Mouse (Mus musculus) gastrocnemius, postnatal 36 days (tissue): ENCODE measurements at regions not wholly inside any gene's neighbourhood (a gene's known extent, or its start where the extent isn't known, plus 50 kb on each side); places are given as distances from the start of the nearest gene placed in this dataset.

ENCODE experiments used
- DNase-seq, 2 experiments: peaks; one replicate each; pipeline ENCODE4 v3.0.0; 2022
- intact Hi-C: fragments of 180-260 bp; cut with DNase I; formaldehyde crosslinking; loops from one replicate; pipeline ENCODE4 v1.15.1; 2025

GRCm38 (mm10) chr13:107616775-107617174 lies 427.5 kb upstream of the Smim15 start:
- intact Hi-C loops = no loop called here
- DNase-seq = no peak

DNA sequence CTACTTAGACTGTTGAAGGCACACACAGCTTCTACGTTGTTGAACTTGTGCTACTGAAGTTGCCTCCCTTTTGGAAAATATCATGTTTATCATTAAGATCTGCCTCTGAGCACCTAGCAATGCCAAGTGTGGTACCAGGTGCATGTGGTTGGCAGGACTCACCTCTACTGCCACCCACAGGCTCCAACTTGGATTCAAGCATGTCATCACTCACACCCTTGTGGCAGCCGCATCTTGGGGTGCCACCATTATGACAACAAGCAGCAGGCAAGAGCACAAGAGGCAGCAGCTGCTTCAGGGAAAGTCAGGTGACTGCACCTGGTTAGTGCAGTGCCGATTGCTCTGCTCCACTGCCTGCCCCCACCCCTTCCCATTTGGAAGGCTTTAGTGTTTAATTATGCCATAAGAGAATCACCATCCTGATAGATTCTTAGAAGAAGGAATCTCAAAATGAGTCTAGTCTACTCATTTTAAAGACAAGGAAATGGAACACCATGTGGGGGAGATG lies 435.2 kb upstream of the Smim15 start:
- intact Hi-C loops = no loop called here
- DNase-seq = no peak

DNA sequence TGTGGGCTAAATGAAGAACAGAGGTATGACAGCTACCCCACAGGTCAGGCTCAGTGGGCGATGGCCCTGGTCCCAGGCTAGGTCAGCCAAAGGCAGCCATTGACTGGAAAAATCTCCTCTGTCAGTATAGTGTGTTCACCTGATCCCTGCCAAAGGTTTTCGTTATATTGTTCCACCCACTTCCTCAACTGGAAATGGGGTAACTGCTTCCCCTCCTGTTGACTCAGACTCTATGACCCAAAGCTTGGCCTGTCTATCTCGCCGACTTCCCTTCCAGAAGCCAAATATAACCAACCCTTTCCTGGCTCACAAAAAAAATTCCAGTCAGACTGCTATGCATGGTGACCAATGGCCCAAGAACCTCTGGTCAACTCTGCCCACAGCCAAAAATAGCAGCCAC lies 437.0 kb upstream of the Smim15 start:
- DNase-seq = no peak
- intact Hi-C loops = no loop called here

GRCm38 (mm10) chr13:107602149-107602548 lies 442.1 kb upstream of the Smim15 start:
- no peak for DNase-seq
- intact Hi-C loops = no loop called here

- intact Hi-C loops = no loop called here
- DNase-seq = no peak
Measured at GRCm38 (mm10) chr13:107601132-107601439, 443.2 kb upstream of the Smim15 start.

GRCm38 (mm10) chr13:107600331-107601131 lies 443.7 kb upstream of the Smim15 start:
- intact Hi-C loops = no loop called here

DNA sequence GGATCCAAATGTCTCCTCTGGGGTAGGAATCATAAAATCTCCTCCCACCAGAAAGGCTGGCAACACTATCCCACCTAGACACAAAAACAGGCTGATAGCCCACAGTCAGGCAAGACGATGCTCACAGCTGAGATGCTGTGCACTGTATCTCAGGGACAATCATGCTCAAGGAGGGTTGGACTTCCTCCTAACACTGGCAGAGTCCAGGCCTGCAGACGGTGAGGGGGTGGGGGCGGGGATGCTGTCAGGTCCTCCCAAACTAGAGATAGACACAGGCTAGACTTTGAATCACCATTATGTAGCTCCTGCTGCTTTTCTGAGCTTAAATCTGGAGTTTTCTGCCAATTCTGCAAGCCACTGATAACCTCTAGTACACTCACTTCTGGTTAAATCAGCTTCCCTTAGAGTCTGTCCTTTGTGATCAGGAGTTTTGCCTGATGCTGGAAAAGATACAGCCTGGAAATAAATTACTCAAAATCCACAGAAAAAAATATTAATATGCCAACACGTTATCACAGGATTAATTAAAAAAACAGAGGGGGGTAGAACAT lies 445.1 kb upstream of the Smim15 start:
- no peak for DNase-seq
- intact Hi-C loops = no loop called here

More at GRCm38 (mm10) chr13:107600331-107601131, 443.7 kb upstream of the Smim15 start:
- DNase-seq = no peak

DNA sequence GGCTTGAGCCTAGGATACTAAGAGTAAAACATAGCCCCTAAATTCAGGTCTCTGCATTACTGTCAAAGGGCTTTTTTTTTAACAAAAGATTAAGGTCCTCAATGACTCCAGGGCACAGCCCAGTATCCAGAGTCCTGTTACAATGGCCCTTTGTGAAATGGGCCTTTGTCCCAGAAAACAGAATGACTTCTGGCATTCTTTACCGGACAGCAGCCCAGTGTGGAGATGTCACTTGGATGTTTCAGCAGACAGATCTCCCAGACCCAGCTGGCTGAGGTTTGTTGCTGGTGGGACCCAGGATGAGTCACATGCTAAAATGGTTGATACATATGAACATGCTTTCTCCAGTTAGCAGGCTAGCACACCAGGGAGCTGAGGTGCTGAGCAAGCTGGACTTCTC lies 445.9 kb upstream of the Smim15 start:
- DNase-seq = no peak
- intact Hi-C loops = no loop called here

GRCm38 (mm10) chr13:107597217-107597616 lies 447.0 kb upstream of the Smim15 start:
- DNase-seq = no peak

GRCm38 (mm10) chr13:107596183-107596582 lies 448.1 kb upstream of the Smim15 start:
- intact Hi-C loops = no loop called here
- no peak for DNase-seq

More at GRCm38 (mm10) chr13:107597217-107597616, 447.0 kb upstream of the Smim15 start:
- intact Hi-C loops = no loop called here

GRCm38 (mm10) chr13:107588399-107589002 lies 455.7 kb upstream of the Smim15 start:
- DNase-seq = no peak
- intact Hi-C loops = no loop called here

- no peak for DNase-seq
- intact Hi-C loops = no loop called here
Measured at GRCm38 (mm10) chr13:107587678-107588077, 456.6 kb upstream of the Smim15 start.

GRCm38 (mm10) chr13:107585936-107586335 lies 458.3 kb upstream of the Smim15 start:
- intact Hi-C loops = no loop called here
- no peak for DNase-seq

GRCm38 (mm10) chr13:107585353-107585752 lies 458.9 kb upstream of the Smim15 start:
- intact Hi-C loops = no loop called here
- no peak for DNase-seq

GRCm38 (mm10) chr13:107578968-107579367 lies 465.3 kb upstream of the Smim15 start:
- intact Hi-C loops = no loop called here
- DNase-seq = no peak

- intact Hi-C loops = no loop called here
- no peak for DNase-seq
Measured at GRCm38 (mm10) chr13:107577809-107578208, 466.4 kb upstream of the Smim15 start.

GRCm38 (mm10) chr13:107577272-107577671 lies 467.0 kb upstream of the Smim15 start:
- DNase-seq = no peak
- intact Hi-C loops = no loop called here

DNA sequence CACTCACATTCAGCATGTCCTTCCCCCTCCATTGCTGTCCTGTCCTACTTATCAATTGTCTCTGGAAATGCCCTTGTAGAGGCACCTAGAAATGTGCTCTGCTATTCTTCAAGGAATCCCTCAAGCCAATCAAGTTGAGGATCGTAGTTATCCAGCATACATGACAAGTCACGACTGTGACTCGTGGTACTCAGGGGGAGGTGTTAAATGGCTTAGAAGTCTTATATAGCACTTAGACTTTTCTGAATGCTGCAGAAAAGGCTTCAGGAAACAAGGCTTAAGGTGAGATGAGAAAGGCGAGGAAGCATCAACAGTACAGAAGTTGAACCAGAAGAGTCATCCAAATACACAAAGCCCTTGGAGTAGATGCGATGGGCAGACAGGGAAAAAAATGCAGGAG lies 467.5 kb upstream of the Smim15 start:
- no peak for DNase-seq
- intact Hi-C loops = no loop called here

- no peak for DNase-seq
- intact Hi-C loops = no loop called here
Measured at GRCm38 (mm10) chr13:107575025-107575424, 469.2 kb upstream of the Smim15 start.

- intact Hi-C loops = no loop called here
- no peak for DNase-seq
Measured at GRCm38 (mm10) chr13:107573499-107574355, 470.5 kb upstream of the Smim15 start.

- no peak for DNase-seq
- intact Hi-C loops = no loop called here
Measured at GRCm38 (mm10) chr13:107571539-107571938, 472.7 kb upstream of the Smim15 start.
